Mouse (Mus musculus) cerebellum, adult 9-10 months (tissue): ENCODE data around the gene Unc5b.
"Not testable (repeated sequence)": the region's sequence is repeated elsewhere in the genome, so short reads cannot be mapped to it uniquely, and the experiment has no call there.

Experiments
- DNase-seq: peaks from one replicate; pipeline ENCODE4 v3.0.0; 2022

Gene Unc5b

DNA sequence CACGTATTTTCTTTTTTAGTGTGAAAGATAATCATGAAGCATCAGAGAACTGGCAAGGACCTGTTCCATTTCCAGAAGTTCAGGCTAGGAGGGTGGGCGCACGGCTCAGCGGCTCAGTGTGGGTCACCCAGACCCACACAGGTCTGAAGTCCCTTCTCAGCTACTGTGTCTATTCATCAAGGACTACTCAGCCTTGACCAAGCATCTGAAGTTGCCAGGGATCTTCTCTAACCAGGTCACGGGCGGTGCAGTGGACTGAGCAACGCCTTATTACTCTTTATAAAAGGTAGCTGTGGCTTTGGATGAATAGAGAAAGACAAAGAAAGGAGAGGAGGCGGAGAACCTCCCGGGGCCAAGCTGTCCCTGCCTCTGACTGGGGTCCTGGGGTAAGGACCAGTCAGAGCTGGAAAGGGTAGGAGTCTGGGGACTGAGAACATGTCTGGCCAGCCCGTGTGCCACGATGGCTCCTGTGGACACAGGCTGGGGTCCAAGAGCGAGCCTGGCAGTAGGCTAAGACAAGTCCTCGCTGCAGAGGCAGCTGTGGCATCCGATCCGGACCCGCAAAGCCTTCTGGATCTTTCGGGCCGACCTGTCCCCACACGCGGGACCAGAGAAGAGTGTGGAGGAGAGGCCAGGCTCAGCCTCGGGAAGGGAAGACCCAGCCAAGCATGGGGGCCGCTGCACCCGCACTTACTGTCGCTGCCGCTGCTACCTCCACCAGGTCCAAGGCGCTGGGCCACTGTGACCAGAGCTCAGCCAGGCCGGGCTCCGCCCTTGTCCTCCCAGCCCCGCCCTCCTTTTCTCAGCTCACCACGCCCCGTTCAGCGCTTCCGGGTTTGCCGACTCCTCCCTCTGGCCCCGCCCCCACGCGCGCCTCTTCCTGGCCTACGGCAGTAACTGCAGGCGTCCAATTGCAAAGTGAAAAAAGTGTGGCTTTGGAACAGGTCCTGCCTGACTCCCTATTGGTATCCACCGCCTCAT, 79.1 kb downstream of the Unc5b start, which contains the start of gene Slc29a3:
TSS of gene Slc29a3 (minus strand) at position 755 of the 981 bp plus-strand sequence.
- DNase-seq, result peak; percentile 89

DNA sequence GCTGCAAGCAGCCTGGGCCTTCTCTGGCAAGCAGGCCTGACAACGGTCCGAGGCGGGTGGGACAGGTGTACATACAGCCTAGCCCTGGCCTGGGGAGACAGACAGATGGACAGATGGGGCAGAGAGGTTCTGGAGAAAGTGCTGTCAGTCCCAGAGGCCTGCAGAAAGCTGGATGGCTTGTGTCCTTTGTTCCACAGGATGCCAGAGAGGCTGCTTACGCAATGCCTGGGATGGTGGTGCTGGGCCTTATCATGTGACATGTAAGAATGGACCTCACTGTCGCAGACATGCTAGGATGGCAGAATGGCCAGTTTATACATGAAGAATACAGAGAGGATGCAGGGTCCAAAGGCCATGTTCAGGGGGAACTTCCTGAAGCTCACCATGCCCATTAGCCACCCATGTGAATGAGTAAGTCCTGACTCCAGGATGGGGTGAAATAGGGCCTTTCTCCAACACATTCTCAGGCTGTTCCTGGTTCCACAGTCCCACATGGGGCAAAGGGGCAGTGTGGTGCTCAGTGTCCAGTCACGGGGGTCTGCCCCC, 83.6 kb downstream of the Unc5b start:
- DNase-seq, result no peak

DNA sequence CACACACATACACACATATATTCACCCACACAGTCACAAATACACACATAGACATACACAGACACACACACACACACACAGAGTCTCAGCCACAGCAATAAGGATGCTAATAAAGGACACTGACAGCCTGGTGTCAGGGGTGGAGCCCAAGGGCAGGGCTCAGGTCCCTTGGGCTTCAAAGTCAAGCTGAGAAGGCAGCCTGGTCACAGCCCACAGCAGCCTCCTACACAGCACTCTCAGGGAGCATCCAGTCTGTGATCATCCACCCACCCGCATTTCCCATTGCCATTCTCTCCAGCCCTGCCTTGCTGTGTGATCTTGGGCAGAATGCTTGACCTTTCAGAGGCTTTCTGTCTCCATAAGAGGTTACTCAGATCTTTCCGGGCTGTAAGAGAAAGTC, 84.9 kb downstream of the Unc5b start:
- DNase-seq, result no peak

DNA sequence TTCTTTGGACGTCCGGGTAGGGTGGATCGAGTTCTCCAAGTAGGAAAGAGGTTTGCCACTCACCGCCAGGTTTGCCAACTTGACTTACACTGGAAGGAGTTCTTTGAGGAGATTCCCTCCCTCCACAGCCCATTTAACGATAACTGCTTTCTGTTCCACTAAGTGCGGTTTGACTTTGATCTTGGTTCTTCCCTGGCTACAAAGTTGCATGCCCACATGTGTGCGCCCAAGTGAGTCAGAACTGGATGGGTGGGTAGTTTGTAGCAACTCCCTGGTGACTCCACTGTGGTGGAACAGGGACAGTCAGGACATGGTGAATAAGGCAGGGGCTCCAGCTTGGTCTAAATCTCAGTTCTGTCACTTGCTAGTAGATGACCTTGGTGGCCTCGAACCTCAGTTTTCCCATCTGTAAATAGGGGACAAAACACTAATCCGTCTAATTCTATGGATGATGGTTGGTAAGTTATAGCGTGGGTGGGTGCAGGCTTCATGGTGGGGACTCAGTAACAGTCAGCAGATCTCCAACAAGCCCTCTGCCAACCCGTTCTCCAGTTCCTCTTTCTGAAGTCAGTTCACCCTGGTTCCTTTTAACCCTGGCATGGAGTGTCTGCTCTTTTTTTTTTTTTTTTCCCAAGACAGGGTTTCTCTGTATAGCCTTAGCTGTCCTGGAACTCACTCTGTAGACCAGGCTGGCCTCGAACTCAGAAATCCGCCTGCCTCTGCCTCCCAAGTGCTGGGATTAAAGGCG, 86.7 kb downstream of the Unc5b start:
- DNase-seq, result no peak

DNA sequence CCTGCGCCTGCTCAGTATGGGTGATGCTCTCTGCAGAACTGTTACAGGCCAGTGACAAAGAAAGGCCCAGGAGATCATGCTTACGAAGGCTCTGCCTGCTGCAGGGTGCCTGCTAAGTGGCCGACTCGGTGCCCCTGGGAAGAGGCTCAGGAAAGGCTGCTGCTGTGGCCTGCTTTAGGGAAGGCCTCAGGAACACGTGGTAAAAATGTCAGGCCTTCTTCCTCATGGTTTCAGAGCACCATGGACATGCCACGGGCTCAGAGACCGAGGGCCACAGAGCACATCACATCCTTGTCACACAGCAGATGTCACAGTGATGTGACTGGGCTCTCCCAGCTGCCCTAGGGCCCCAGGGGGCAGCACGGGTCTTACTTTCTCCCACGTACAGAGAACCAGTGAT, 87.7 kb downstream of the Unc5b start:
- DNase-seq, result no peak

DNA sequence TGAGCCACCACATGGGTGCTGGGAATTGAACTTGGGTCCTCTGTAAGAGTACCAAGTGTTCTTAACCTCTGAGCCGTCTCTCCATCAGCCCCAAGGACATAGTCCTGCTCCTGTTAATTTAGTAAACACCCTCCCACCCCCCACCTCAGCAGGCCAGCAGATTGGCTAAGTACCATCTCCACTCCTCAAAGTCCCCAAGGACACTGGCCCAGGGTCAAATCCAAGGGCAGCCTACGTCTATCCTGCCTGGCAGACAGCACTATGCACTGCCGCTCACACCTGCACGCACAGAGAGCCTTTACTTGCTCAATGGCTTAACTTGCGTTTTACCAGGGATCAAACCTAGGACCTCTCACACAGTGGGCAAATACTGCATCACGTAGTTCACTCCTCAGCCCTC, 88.4 kb downstream of the Unc5b start:
- DNase-seq, result no peak

DNA sequence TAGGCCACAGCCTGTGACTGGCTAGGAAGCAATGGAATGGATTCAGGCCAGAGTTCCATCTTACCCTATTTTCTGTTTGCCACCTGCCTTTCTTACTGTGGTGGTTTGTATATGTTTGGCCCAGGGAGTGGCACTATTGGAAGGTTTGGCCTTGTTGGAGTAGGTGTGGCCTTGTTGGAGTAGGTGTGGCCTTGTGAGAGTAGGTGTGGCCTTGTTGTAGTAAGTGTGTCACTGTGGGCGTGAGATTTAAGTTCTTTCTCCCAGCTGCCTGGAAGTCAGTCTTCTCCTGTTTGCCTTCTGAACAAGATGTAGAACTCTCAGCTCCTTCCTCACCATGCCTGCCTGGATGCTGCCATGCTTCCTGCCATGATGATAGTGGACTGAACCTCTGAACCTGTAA, 89.1 kb downstream of the Unc5b start:
- not testable (repeated sequence) for DNase-seq

DNA sequence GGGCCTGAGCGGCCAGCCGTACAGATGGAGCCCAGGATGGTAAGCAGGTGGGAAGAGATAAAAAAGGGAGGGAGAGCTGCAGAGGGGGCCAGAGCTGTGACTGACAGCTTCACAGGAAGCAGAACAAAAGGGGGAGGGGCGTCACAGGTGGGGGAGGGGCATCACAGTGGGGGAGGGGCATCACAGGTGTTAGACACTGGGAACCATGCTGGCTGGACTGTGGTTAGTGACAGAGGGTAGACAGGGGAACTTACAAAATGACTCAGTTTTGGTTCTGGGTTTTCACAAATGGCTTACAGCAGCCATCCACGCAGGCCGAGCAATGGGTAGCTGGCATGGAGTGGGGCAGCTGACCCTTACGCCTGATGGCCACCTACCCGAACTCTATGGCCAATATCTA, 89.9 kb downstream of the Unc5b start:
- no peak for DNase-seq

DNA sequence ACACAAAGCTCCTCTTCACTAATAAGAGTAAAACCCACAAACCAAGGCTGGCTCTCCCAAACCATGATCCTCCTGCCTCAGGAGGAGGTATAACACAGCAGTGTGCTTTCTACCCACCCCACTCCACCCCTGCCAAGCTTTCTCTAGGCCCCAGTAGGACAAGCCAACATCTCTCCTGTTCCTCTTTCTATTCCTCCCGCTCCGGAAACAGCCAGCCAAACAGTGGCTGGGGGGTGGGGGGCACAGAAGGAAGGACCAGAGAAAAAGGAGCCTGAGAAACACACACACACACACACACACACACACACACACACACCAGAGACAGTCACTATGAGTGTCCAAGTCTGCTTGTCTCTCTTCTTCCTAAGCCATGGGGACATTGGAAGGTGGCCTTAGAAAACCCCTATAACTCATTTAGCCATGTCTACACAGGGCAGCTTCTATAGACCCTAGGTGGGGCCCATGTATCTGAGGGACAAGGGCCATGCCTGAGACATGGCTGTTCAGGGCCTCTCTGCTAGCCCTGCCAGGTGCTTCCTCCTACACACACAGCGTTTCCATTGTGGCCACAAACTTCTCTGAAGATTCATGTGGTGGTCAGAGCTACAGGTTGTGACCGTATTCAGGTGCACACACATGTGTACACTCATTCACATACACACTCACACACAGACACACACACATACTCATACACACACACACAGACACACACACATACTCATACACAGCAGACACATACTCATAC, 91.6 kb downstream of the Unc5b start:
- no peak for DNase-seq

DNA sequence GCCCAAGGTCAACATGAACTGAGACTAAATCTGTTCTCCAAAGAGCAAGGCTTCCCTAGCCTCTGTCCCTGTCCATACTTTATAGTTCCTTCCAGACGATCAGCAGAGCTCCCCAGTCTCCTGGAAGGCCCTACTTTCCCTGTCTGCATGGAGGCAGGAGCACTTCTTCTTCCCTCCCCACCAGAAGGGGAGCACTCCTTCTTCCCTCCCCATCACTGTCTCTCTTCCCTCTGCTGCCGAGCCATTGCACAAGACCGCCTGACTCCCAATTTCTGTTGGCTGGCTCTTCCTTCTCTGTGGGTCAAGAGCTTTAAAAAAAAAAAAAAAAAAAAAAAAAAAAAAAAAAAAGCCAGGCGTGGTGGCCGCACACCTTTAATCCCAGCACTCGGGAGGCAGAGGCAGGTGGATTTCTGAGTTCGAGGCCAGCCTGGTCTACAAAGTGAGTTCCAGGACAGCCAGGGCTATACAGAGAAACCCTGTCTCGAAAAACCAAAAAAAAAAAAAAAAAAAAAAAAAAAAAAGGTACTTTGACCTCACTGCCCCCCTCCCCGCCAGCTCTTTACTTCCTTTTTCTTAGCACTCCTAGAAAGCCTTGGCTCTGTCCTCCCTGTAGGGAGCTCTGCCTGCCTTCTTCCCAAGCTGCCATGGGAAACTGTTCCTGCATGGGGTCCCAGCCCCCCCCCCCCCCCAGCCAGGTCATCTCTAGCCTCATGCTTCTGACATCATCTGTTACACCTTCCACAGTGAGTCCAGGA, 93.3 kb downstream of the Unc5b start:
- no peak for DNase-seq

DNA sequence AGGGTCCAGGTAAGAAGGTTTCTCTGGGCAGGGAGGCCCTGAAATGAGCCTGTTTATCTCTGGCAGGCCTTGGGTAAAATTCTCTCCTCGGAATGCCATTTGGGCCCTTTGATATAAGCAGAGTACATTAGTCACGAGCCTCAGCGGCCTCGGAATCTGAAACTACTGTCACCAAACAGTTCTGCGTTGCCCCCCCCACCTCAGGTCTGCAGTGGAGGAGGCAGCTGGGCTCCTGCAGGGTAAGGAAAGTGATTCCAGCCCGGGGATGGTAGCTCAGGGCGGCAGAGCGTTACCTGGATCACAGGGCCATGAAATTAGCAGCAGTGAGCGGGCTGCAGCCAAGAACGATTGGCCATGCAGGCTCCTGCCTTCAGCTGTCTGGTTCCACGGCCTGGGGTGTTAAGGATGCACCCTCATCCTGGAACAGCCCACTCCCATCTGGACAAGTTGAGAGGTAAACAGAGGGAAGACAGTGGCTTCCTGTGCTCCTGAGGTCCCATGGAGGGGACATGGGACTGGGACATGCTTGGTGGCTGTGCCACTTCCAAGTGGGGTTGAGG, 94.1 kb downstream of the Unc5b start:
- DNase-seq, result no peak

DNA sequence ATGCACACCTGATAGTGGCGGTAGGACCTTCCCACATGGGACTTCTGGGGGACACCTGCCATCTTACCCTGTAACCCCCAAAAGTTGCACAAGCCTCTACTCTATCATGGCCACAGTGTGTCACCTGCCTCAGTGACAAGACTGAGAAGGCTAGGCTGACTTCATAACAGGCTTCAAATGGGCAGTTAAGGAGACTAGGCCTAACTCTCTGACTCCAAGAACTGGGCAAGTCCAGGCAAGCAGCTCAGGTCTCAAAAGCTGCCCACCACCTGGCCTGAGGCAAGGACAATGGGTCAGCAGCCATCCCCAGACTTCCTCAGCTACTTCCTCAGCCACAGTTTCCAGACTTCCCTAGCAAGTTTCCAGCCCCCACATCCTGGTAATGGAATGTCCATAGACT, 95.6 kb downstream of the Unc5b start:
- DNase-seq, result no peak

DNA sequence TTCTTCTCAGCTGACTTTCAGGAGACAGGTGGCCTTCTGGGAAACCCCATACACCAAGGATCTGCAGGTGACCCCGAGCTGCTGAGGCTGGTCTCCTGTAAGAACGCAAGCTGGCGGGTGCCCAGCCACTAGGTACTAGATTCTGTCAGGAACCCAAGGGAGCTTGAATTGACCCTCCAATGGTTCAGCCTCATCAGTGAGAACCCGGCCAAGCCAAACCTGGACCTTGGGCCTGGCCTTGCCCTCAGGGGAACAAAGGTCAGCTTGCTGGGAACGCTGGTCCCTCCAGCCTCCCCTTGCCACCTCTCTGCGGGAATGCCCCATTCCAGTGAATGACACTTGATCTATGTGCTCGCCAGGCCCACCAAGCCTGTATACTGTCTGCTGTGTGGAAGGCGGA, 97.9 kb downstream of the Unc5b start:
- no peak for DNase-seq

DNA sequence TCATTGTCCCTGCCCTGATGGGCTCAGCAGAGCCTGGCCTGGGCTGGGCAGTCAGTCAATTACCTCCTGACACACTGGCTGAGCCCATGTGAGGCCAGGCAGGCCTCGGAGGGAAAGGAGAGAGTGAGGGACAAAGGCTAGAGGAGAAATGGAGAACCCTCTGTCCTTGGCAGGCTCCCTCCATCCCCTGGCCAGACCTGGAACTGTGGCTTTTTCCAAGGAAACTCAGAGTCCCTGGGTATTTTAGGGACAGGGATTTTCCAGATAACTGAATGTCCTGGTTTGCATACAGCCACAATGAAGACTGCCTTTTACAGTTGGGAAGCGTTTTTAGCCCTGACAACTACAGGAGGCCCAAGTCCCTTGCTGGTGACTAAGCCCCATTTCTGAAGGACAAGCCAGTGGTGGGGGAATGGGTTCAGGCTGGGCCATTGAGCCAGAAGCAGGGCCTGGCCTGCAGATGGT, 99.0 kb downstream of the Unc5b start:
- no peak for DNase-seq

DNA sequence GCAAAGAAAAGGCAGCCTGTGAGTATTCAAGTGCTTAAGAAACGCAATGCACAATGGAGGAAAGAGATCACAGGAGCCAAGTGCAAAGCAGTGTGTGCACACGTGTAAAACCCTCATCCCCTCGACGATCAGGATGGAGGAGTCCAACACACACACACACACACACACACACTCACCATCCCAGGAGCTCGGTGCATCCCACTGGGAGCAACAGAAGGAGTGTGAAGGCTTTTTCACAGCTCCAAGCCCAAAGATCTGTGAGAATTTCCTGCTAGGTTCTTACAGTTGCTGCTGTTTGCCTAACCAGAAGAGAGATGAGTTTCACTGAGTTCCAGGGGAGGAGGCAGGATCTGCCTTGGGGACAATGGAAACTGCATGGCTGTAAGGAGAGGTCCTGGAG, 99.6 kb downstream of the Unc5b start:
- DNase-seq, result no peak

DNA sequence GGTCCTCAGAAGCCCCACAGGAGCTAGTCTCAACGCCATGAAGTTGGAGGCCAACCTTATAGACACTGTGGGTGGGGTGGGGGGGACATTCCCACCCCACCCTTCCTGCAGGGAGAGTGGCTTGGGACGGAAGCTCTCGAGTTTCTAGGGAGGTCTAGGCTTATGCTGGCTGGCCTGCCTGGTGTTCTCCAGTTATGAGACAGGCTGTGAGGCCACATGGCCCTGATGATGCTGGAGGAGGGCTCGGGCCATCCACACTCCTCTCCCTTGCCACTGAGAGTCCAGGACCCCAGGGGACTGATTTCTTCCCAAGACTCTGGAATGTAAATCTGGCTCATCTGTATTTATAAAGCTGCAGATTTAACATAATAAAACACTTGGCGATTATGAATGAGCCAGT, 104.1 kb downstream of the Unc5b start:
- no peak for DNase-seq

DNA sequence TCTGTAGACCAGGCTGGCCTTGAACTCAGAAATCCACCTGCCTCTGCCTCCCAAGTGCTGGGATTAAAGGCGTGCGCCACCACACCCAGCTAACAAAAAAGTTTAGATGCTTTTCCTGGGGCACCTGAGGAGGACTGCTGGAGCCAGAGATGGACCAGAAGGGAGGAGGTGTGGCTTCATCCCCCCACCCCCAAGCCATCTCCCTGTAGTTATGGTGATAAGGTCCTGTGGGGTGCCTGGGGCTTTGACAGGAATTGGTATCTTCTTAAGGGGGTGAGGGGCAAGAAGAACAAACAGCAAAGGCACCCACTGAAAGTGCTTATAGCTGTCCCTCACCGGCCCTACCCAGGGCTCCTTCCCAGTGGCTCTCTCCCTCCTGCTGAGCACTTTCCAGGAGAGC, 104.5 kb downstream of the Unc5b start:
- DNase-seq, result no peak

DNA sequence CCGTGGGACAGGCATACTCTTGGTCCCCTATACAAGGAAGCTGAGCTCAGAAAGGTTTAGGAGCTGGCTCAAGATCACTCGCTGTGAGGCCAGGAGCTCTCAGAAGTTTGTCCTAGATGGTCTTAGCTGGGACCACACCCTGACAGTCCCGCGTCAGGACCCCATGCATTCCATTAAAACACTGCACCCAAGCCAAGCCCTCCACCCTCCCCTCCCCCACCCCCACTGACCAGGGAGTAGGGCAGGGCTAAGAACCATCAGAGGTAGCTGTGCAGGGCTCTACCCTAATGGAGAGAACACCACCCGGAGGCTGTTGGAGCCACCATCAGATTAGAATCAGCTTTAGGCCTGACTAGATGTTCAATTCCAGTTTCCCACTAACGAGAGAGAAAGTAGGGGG, 106.9 kb downstream of the Unc5b start:
- no peak for DNase-seq

DNA sequence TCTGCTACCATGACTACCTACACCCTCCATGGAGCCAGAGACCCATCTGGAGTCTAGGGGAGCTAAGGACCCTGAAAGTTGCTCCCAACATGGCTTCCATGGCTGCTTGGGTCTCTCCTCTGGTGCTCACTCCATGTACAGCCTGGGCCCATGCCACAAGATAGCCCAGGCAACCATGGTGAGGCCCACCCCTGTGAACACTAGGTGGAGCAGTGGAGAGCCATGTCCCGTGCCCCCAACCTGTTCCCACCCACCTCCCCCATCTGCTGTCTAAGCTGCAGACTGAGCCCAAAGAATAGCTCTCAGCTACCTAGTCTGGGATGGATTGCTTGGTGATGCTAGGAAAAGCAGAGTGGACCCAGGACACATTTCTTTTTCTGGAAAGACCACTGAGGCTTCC, 108.0 kb downstream of the Unc5b start:
- DNase-seq, result no peak

DNA sequence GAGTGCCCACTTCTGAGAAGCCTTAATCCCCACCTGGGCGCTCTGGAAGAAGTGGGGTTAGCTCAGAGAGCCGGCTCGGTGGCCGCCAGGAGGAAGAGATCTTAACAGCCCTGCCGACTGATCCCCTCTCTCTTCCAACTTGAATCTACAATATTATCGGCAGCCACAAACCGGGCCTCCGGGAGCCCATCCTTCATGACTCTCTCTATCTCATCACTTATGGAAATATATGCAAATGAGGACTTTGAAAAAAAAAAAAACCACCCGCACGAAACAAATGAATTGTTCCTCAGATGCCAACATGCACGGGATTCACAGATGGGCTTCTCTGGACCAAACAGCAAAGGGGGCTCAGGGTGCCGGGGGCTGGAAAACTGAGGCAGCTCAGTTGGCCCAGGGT, 109.7 kb downstream of the Unc5b start:
- DNase-seq, result no peak

DNA sequence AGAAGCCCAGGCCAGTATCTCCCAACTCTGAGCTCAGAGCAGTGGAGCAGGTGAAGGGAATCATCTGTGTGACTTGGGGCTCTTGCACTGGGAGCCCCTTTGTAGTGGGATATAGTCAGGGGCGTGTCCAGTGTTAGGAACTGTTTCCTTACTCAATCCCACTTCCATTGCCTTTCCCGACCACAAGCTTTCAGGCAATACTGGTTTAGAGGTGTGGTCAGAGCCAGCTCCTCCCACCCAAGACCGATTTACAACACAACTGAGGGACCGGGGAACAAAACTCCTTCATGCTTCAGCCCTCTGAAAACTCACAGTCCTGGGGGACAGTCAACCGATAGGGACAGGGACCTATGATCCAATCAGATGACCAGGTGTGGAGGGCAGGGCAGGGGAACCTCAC, 110.9 kb downstream of the Unc5b start:
- no peak for DNase-seq

DNA sequence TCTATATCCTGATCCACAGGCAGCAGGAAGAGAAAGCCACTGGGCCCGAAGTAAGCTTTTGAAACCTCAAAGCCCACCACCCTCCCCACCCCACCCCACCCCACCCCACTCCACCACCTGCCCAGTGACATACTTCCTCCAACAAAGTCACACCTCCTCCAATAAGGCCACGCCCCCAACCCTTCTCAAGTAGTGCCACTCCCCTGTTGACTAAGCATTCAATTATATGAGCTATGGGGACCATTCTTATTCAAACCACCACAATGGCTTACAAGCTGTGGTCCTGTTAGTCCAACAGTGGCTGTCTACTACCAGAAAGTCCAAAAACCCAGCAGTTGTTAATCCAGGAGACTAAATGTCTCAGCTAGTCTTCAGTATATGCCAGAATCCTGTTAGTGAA, 112.9 kb downstream of the Unc5b start:
- no peak for DNase-seq
